Mouse (Mus musculus): Measurements from ENCODE around the gene Adgrg2. TPM values are rescaled to one million over a fixed set of nuclear protein-coding genes. Genes with fewer than 3 reads are reported as not detected.

The Adgrg2 gene
- polyA plus RNA-seq, 1 experiment from 2014 or later = 0.85 TPM

GRCm38 (mm10) chrX:160542772-160543171 is 152.3 kb downstream of the Adgrg2 start:
- Histone ChIP-seq H3K27me3 (replicated peaks; ENCODE audit: control insufficient read depth, insufficient read depth, low read length) (no peaks in the 10 kb centered on the region), H3K27ac (ENCODE audit: low read depth, low read length) (no peak overlapping the region), H3K4me2 (ENCODE audit: low read length) (no peak overlapping the region), H3K9ac (ENCODE audit: low read length) (no peak overlapping the region), H3K4me1 (ENCODE audit: control insufficient read depth, insufficient read depth, low read length) (no peaks in the 10 kb centered on the region), H3K4me3 (ENCODE audit: low read depth, low read length) (no peak overlapping the region), H3K36me3 (ENCODE audit: control insufficient read depth, insufficient read depth, low read length) (peaks cover 3% of the 10 kb centered on the region; the same call in 1 of the 2 replicates), H3K9me3 (replicated peaks; ENCODE audit: control insufficient read depth, low read length) (no peaks in the 10 kb centered on the region)
- 59% methylated on average over 2 of the region's 2 CpGs for WGBS
- ATAC-seq (no peak), DNase-seq (ENCODE audit: low spot score) (no peak)

Other genes starting within 250 kb of the Adgrg2 start
- gene Phka2, start 111.5 kb downstream of the Adgrg2 start, polyA plus RNA-seq (2014; fragmentation: Nextera tagmentation; extraction: Ambion mirVana) = 10.0 and 12.6 TPM in 2 replicates

Data from forebrain, embryonic 14.5 days (tissue).